Mouse (Mus musculus) adrenal gland, adult (tissue): ENCODE results near the gene Acsl4.
A peak's percentile ranks its signal among the peaks of the same experiment; 100 is the strongest.

Experiments used
- DNase-seq, 2 experiments: peaks; one replicate each; pipeline ENCODE4 v3.0.0; 2022 to 2023; ENCODE audit warnings: low spot score in 1 of 2; ENCODE audit not compliant: inconsistent age in 2 of 2

The Acsl4 gene

DNA sequence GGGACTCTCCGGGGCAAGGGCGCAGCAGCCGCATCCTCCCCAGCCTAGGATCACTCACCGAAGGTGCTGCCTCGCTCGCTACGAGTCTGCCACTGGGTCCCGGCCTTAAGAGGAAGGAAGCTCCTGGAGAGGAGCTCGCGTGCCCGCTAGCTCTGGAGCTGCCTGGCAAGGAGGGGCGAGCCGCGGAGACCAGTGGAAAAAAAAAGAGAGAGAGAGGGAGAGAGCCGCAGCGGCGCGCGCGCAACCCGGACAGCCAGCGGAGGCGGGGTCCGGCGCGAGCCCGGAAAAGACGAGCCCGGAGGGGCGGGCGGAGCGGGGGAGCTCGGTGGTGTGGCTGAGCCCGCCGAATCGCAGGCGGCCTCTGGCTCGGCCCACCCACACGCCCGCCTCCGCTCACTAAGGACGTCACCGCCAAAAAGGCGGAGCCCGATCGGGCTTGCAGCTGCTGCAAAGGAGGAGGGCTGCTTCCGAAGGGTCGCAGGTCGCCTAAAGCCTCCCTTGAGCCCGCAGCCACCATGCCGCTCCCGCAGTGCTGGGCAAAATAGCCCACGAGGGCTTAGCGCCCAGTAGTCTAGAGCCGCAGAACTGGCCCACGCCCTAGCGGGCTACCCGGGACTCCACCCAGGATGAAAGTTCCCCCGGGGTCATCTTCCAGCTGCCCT is at the start of gene Acsl4:
Gene Acsl4 (minus strand): TSS at position 289 of the 662 bp plus-strand sequence.
- DNase-seq: peak; percentile 94 to 96

DNA sequence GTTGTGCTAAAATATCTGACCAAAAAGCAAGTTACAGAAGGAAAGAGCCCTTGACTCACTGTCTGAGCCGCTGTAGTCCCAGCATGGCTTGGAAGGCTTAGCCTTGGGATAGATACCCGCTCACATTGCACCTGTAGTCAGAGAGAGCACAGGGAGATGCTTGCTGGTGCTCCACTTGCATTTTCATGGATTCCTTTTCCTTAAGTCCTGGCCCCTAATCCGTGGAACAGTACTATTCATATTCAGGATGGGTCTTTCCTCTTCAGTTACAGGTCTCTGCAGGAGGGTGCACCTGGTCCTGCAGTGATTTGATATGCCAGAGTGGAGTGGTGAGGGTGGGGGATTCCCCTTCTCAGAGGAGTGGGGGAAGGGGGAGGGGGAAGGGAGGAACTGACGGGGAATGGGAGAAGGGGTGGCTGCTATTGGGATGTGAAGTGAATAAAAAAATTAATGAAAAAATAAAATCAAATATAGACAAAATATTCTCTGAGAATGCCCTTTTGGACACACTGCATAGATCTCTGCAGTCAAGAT is 47.7 kb upstream of the Acsl4 start:
- DNase-seq: no peak

DNA sequence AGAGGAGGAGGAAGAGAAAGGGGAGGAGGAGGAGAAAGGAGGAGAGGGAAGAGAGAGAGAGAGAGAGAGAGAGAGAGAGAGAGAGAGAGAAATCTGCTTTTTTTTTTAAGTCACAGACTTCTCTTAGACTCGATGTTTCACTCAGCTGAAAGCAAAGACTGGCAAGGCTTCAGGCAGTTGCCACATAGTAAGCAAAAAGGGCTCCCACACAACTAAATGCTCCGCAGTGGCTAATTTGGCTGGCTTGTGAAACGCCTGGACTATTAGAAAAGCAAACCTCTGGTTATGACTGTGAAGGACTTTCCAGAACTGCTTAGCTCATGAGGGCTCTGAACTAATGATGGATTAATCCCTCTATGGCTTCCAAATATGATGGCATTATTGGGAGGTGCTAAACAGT is 42.5 kb upstream of the Acsl4 start:
- DNase-seq: peak in 1 of 2 experiments; percentile 35

DNA sequence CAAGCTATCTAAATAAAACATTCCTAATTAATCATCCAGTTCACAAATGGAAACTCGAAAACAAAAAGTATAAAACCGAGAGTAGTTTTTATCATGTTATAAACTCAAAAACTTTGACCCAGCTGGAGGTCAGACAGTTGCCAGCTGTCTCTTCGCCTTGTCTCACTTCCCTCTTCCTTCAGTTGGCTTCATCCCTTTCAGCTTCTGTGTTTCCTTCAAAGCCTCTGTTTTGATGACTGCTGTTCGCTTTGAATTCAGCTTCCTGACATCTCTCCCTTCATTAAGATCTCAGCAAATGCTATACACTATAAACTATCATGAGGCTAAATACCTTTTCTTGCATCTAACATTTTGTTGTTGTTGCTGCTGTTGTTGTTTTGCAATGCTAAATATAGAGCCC is 36.8 kb upstream of the Acsl4 start:
- DNase-seq: no peak

DNA sequence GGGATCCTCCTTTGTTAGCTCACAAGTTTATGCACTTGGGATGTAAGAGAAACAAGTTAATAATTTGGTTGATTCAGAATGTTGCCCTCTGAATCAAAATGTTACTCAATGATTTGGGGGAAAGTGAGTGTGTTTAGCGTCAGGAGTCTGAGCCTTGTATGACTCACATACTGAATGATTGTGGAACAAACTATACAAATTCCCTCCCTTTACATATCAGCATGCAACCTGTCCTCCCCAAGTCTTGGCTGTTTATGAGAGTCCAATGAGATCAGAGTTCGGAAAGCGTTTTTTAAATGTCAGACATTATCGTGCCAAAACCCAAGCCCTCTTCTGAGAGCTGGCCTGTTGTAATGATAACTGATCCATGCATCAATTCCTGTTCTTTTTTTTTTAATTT is 36.3 kb upstream of the Acsl4 start:
- peak in 1 of 2 experiments; percentile 57 for DNase-seq

DNA sequence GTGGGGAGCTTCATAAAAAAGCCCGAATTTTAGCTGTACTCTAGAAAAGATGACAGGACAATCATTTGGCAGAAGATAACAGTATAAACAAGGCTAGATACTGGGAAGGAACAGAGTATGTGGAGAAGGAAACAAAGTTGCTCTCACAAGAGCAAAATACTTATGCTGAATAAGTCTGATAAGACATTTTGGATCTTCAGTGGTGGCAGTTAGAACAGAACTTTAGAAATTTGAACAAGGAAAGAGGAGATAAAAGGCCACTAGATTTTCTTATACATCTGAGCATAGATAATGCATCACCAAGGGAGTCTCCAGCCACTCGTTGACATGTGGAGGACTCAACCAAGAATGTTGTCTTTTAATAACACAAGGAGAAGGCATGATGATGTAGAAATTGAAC is 23.5 kb upstream of the Acsl4 start:
- DNase-seq: no peak

DNA sequence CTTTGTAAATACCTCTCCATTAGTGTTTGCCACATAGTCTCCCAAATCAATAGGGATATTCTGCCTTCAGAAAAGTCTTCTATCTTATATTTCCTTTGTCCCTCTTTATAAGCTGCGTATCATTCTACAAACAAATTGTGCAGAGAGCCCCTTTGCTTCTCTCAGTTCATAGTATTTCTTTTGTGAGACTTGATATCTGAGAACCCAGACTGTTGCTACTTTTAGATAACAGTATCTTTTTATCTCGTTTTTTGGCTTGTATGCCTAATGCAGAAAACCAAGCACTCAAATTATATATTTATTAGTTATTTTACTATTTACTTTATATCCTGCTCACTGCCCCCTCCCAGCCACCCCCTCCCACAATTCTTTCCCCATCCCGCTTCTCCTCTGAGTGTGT is 19.7 kb upstream of the Acsl4 start:
- DNase-seq: no peak

DNA sequence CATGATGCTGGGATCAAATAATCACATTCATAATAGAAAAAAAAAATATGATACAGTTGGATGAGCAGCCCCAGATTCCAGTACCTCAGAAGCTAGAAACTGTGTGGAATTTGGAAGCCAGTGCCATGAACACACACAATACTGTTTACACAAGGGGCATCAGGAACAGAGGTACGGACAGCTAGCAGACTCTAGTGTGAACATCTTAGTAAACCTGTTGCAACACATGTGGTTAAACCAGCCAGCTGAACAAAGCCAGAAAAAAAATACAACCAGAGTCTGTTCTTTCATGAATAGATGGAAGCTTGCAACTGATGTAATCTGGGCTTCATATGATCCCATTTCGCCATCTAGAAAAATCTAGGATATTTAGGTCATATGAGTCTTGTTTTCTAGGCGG is 19.0 kb upstream of the Acsl4 start:
- DNase-seq: no peak

DNA sequence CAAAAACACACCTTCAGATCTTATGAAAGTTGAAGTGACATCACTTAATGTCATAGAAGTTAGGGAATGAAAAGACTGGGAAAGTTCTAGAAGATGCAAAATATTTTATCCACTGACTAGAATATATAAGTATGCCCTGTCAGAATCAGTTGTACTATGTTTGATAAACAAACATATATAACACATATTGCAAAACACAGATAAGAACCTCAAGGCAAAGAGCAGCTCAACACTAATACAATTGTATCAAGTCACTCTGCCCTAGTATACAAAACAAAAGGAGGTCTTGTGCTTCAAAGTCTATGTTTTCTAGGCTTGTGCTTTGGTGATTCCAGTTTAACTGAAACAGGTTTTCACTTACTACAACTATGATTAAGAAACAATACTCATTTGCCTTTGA is 12.8 kb upstream of the Acsl4 start:
- no peak for DNase-seq

DNA sequence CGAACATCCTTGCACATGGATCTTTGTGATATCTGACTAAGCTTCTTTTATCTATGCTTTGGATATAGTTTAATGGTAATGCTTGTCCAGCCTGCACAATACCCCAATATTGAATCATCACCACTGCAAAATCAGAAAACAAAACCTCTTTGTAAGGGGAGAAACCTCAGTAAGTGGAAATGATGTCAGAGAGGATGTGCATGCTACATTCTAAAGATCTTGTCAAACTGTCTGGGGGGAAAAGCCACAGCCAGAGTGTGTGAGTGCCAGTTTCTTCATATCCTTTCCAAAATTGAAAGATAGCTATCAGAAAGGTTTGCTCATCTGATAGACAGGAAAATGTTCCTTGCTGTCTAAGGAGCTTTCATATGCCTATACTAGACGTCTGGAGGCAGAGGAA is 8.3 kb upstream of the Acsl4 start:
- DNase-seq: no peak

DNA sequence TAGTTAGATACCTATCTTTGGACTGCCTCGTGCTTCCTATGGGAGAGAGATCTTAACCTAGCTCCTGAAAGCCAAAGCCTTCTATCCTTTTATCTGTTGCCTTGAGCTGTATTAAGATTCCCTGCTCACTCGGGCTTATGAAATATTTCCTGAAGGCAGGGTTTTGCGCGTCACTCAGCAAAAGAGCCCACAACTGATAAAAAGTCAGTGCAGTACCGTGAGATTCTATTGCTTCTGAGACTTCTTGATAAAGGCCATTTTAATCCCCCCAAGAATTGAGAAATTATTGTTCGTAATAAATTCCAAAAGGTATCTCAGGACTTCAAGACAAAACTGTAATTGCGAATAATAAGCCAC is 552 bp upstream of the Acsl4 start:
- DNase-seq: no peak

DNA sequence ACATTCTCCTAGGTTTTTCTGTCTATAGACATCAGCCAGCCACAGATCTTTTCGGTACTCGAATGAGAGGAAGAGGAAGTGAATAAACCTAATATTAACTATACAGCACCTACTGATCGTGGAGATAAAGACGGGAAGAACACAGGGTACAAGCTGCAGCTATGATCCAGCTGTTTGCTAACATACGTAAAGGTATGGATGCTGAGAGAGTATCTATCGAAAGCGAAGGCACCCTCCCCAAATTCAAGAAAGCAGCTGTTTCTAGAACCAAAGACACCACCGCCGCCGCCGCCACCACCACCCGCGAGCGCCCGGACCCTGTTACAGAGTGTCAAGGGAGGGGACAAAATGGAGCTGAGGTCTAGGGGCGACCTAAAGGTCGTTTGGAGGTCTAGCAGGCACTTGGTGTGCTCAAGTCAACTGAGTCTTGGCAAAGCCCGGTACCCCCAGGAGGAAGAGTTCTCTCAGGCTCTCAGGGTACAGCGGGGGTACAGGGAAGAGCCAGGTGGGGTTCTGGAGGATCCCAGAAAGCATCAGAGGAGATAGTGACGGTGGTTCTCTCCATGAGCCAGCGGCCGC is 665 bp downstream of the Acsl4 start:
- peak; percentile 34 to 73 for DNase-seq

DNA sequence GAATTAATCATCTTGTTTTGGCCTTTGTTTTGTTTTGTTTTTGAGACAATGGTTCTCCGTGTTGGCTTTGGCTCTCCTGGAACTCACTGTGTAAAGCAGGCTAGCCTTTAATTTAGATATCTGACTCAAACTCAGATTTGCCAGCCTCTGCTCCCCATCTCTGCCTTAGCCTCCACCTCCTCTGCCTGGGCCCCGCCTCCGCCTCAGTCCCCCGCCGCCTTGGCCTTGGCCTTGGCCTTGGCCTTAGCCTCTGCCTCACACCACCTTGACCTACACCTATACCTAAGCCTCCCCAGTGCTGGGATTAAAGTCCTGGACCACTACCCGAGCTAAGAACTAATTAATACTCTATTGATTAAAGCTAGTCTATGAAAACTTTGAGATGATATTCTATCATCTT is 2.2 kb downstream of the Acsl4 start:
- peak; percentile 61 to 70 for DNase-seq

DNA sequence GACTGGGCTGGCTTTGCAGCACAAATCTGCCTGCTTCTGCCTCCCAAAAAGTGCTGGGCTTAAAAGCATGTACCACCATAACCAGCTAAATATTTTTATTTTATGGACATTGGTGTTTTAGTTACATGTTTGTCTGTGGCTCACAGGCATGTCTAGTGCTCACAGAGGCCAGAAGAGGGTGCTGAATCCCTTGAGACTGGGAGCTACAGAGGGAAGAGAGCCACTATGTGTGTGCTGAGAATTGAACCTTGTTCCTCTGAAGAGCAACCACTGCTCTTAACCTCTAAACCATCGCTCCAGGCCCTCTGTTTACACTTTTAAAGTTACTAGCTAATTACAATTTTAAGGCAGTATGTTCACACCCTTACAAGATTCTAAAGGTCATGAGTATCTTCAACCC is 2.7 kb downstream of the Acsl4 start:
- no peak for DNase-seq

DNA sequence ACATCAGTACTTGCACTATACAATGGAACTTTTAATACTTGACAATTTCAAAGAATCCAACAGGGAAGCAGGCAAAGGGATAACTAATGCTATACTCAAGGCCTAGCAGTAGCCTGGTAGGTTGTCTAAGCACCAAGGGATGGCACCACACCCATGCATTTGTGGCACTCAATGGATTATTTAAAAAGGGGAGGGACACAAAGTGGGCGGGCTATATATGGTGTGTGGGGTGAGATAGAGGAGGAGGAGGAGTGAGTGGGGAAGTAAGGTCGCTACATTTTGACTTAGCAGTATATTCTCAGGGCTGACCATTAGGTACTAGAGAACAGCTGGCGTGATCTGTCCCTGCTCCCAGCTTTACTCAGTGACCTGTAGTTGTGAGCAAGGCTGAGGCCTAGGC is 5.4 kb downstream of the Acsl4 start:
- DNase-seq: no peak

DNA sequence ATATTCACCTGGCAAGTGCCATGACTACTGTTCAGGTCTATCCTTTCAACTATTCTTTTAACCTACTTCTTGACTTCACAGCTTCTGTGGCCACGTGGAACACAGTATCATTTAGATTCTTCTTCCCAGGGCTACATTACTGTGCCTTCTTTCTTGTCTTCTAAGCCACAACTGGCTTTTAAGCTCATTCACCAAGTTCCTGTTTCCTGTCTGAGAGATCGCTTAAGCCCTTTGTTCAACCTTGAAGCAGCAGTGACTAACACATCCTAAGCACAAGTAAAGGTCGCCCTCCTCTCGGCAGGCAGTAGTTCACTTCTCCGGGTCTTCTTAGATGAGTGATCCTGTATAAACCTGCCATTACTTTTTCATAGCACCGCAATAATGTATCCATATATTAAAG is 10.4 kb downstream of the Acsl4 start:
- peak in 1 of 2 experiments; percentile 69 for DNase-seq

DNA sequence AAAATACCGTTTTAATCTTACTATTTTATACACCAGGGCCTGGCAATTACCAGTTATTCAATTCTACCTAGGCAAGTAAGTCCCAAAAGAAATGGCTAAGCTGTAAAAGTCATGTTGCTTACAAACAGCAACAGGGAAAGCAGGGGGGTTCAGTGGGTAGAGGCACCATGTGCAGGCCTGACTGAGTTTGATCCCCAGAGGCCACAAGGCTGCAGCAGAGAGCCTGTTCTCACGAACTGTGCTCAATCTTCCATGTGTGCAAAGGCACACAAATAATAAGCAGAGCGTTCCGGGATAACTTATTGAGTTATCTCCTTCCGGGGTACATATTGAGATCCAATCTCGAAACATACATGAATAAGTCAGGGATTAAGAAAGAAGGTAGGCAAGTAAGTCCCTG is 12.3 kb downstream of the Acsl4 start:
- no peak for DNase-seq

DNA sequence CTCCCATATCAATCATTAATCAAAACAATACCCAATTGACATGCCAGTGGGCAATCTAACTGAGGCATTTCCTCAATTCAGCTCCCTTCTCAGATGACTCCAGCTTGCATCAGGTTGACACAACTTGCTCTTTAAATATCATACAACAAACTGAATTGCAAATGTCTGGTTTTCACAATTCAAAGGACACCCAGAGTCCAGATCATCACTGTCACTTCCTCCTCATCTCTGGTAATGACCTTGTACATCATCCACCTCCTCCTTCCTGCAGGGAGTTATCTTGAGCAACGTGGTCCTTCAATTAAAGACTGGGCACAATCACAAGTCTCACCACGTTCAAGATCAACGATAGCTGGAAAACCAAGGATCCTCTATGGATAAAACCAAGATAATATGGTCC is 13.0 kb downstream of the Acsl4 start:
- DNase-seq: peak in 1 of 2 experiments; percentile 63

DNA sequence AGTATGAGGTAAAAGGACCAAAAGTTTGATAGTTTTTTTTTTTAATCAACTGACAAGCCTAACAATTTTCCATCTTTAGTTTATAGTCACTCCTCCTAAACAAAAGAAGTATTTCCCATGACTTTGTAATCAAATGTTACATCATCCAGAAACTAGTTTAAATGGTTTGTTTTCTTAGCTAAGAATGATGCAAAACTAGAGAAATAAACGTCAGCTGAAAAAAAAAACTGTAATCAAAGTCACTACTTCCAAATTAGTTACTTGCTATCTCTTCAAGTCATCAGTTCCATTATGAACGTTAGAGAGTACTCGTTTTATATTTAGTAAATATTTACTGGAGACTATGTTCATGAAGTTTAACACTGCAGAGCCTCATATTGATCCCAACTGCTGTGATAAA is 13.6 kb downstream of the Acsl4 start:
- DNase-seq: no peak

DNA sequence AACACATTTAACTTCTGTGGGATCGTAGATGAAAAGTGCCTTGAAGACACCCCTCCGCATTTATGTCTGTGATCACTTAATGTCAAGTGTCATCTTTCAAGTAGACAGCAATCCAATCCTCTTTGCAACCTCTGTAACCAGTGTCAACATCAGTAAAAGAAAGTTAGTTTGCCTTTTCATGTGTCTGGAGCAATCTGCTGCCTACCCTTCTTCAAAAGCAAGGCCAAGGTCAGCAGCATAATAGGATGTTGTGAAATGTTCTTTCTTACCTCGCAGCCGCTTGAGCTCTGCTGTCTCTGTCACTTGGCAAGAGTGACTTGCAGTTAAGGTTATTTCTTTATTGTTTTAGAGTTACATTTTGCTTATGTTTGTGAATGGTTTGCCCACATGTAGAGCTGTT is 14.8 kb downstream of the Acsl4 start:
- peak in 1 of 2 experiments; percentile 65 for DNase-seq

DNA sequence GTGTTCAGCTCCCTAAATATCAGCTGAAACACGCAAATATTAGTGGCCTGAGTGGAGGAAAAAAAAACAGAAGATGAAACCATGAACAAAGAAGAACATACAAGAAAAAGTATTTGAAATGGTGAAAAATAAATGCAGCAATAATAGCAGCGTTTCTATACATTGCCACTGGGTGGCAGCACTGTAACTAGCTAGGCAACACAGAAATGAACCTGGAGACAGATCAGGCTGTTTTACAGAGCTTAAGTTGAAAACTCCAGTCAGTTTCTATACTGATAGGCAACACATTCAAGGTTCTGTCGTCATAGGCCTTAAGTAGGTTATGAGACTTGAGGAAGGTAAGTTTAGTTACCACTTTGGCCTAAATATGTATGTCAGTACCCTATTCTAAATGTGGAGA is 17.9 kb downstream of the Acsl4 start:
- DNase-seq: peak in 1 of 2 experiments; percentile 74

DNA sequence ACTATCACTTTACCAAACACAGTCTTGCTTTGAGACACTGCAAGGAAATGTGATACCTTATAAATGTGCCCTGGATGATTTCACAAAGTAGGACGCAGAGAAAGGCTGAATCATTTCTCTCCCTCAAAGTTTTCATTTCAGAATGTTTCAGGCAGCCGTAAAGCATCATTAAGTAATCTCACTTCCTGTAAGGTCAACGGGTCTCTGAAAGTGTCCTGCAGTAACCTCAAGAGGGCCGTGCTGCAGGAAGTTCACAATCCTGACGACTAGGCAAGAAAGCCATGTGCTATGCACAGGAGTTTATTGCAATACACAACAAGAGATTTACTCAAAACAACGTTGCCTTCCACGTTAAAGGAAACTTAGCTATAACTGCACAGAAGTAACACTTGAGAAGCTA is 20.4 kb downstream of the Acsl4 start:
- peak in 1 of 2 experiments; percentile 71 for DNase-seq

DNA sequence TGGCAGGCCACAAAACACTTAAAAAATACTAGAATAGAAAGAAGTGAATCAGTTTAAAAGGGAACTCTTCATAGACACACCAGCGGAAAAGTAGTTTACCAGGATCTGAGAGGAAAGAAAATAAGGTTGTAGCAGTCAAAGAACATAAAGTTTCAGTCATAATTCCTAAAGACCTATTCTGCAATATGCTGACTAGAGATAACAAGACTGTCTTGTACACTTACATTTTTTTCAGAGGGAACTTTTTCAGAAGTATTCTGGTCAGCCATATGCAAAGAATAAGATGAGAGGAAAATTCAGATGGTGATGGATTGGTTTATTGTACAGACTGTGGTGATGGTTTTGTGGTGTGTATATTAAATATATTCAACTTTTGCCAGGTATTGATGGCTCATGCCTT is 26.5 kb downstream of the Acsl4 start:
- DNase-seq: no peak
